Mouse (Mus musculus) limb, embryonic 10.5 days (tissue): ENCODE results near the gene Fam114a1. TPM values are rescaled to one million over a fixed set of nuclear protein-coding genes. Genes with fewer than 3 reads are reported as not detected.

Experiments used
- DNase-seq: peaks from one replicate; pipeline ENCODE4 v3.0.0-alpha.2; 2017; ENCODE audit warnings: low spot score
- H3K27ac ChIP-seq: fragments of 300-500 bp; sonication (generic); 2 replicates; pipeline ENCODE4 v1.5.1; 2016; ENCODE audit warnings: mild to moderate bottlenecking
- H3K27me3 ChIP-seq: fragments of 300-500 bp; sonication (generic); 2 replicates; pipeline ENCODE4 v1.6.1; 2016; ENCODE audit warnings: low read depth, mild to moderate bottlenecking; ENCODE audit not compliant: poor library complexity, severe bottlenecking
- H3K36me3 ChIP-seq: fragments of 300-500 bp; sonication (generic); 2 replicates; pipeline ENCODE4 v1.6.1; 2016; ENCODE audit warnings: mild to moderate bottlenecking, moderate library complexity
- H3K4me1 ChIP-seq: fragments of 300-500 bp; sonication (generic); 2 replicates; pipeline ENCODE4 v1.6.1; 2016
- H3K4me3 ChIP-seq: fragments of 300-500 bp; sonication (generic); 2 replicates; pipeline ENCODE4 v1.5.1; 2016; ENCODE audit warnings: mild to moderate bottlenecking, moderate library complexity
- H3K9me3 ChIP-seq: fragments of 300-500 bp; sonication (generic); replicated peaks from 2 replicates; pipeline ENCODE4 v1.6.1; 2016; ENCODE audit warnings: mild to moderate bottlenecking
- WGBS: fragments of 180-500 bp; shearing (Covaris S2); methylation state at CpG from one replicate; pipeline ENCODE4 v1.1.7; 2016; 5-methylcytosine and 5-hydroxymethylcytosine counted together
- polyA plus RNA-seq: library from polyadenylated mRNA; unstranded; fragments of >200 nt; fragmentation: Nextera tagmentation; extraction: Ambion mirVana; gene quantifications from 2 replicates; pipeline ENCODE4 v1.2.1, GENCODE M21; 2016

Gene Fam114a1
- 12.5 and 18.3 TPM in 2 replicates for polyA plus RNA-seq

GRCm38 (mm10) chr5:64969861-64970771, at the start of gene Fam114a1:
Gene Fam114a1 (plus strand): TSS chr5:64970071.
- under 1% methylated on average over 68 of the region's 68 CpGs for WGBS

GRCm38 (mm10) chr5:64922891-64923381, 46.9 kb upstream of the Fam114a1 start:
- peak; percentile 15 for DNase-seq
- no peaks in the 10 kb centered on the region for H3K9me3 ChIP-seq
- H3K4me1 ChIP-seq: no peaks in the 10 kb centered on the region
- no peaks in the 10 kb centered on the region for H3K36me3 ChIP-seq
- H3K27ac ChIP-seq: no peak overlapping the region
- WGBS: 91% methylated on average over 5 of the region's 5 CpGs
- no peak overlapping the region for H3K4me3 ChIP-seq
- H3K27me3 ChIP-seq: no peaks in the 10 kb centered on the region

More at GRCm38 (mm10) chr5:64969861-64970771, at the start of gene Fam114a1:
- DNase-seq: peak; percentile 83
- H3K27ac ChIP-seq: peak within 1 kb of the TSS; percentile 89
- peaks cover 6% of the 10 kb centered on the region; the same call in 1 of the 2 replicates for H3K27me3 ChIP-seq
- H3K9me3 ChIP-seq: no peaks in the 10 kb centered on the region
- H3K4me1 ChIP-seq: peaks cover 20% of the 10 kb centered on the region
- H3K4me3 ChIP-seq: peak within 1 kb of the TSS; percentile 80
- H3K36me3 ChIP-seq: no peaks in the 10 kb centered on the region

GRCm38 (mm10) chr5:64932215-64932614, 37.7 kb upstream of the Fam114a1 start:
- Histone ChIP-seq H3K4me3 (no peak overlapping the region), H3K27me3 (no peaks in the 10 kb centered on the region), H3K27ac (no peak overlapping the region), H3K9me3 (no peaks in the 10 kb centered on the region), H3K4me1 (no peaks in the 10 kb centered on the region), H3K36me3 (no peaks in the 10 kb centered on the region)
- WGBS: 71% methylated on average over 3 of the region's 3 CpGs
- no peak for DNase-seq

- Histone ChIP-seq H3K27ac (no peak overlapping the region), H3K4me1 (no peaks in the 10 kb centered on the region), H3K9me3 (no peaks in the 10 kb centered on the region), H3K27me3 (no peaks in the 10 kb centered on the region), H3K36me3 (no peaks in the 10 kb centered on the region), H3K4me3 (no peak overlapping the region)
- 91% methylated on average over 15 of the region's 15 CpGs for WGBS
- no peak for DNase-seq
These were observed 37.1 kb upstream of the Fam114a1 start for GRCm38 (mm10) chr5:64932775-64933174.

- Histone ChIP-seq H3K27ac (no peak overlapping the region), H3K9me3 (no peaks in the 10 kb centered on the region), H3K4me3 (no peak overlapping the region), H3K27me3 (no peaks in the 10 kb centered on the region), H3K4me1 (no peaks in the 10 kb centered on the region), H3K36me3 (no peaks in the 10 kb centered on the region)
- WGBS: 91% methylated on average over 5 of the region's 5 CpGs
- DNase-seq: no peak
These were observed 18.4 kb upstream of the Fam114a1 start for GRCm38 (mm10) chr5:64951486-64951885.

GRCm38 (mm10) chr5:64954931-64955330, 14.9 kb upstream of the Fam114a1 start:
- no peaks in the 10 kb centered on the region for H3K36me3 ChIP-seq
- no peak overlapping the region for H3K27ac ChIP-seq
- 80% methylated on average over 8 of the region's 8 CpGs for WGBS
- DNase-seq: no peak
- no peaks in the 10 kb centered on the region for H3K27me3 ChIP-seq
- no peak overlapping the region for H3K4me3 ChIP-seq
- H3K4me1 ChIP-seq: no peaks in the 10 kb centered on the region
- H3K9me3 ChIP-seq: no peaks in the 10 kb centered on the region

GRCm38 (mm10) chr5:64958991-64959842, 10.7 kb upstream of the Fam114a1 start:
- Histone ChIP-seq H3K36me3 (no peaks in the 10 kb centered on the region), H3K9me3 (no peaks in the 10 kb centered on the region), H3K4me3 (no peak overlapping the region), H3K27me3 (no peaks in the 10 kb centered on the region), H3K4me1 (no peaks in the 10 kb centered on the region), H3K27ac (no peak overlapping the region)
- 88% methylated on average over 22 of the region's 22 CpGs for WGBS
- no peak for DNase-seq

GRCm38 (mm10) chr5:64959843-64960230, 10.0 kb upstream of the Fam114a1 start, which contains the start of gene Tlr6:
Gene Tlr6 (minus strand): TSS chr5:64960097.
- no peaks in the 10 kb centered on the region for H3K9me3 ChIP-seq
- H3K36me3 ChIP-seq: no peaks in the 10 kb centered on the region
- H3K27ac ChIP-seq: no peak within 1 kb of the TSS
- WGBS: 86% methylated on average over 13 of the region's 13 CpGs
- H3K27me3 ChIP-seq: no peaks in the 10 kb centered on the region
- no peak for DNase-seq
- H3K4me1 ChIP-seq: no peaks in the 10 kb centered on the region
- H3K4me3 ChIP-seq: no peak within 1 kb of the TSS

- no peak overlapping the region for H3K27ac ChIP-seq
- 92% methylated on average over 13 of the region's 13 CpGs for WGBS
- DNase-seq: no peak
- no peaks in the 10 kb centered on the region for H3K4me1 ChIP-seq
- H3K27me3 ChIP-seq: no peaks in the 10 kb centered on the region
- no peak overlapping the region for H3K4me3 ChIP-seq
- H3K9me3 ChIP-seq: no peaks in the 10 kb centered on the region
- H3K36me3 ChIP-seq: no peaks in the 10 kb centered on the region
These were observed 8.9 kb upstream of the Fam114a1 start for GRCm38 (mm10) chr5:64960857-64961391.

GRCm38 (mm10) chr5:64963271-64963670, 6.6 kb upstream of the Fam114a1 start:
- Histone ChIP-seq H3K9me3 (no peaks in the 10 kb centered on the region), H3K4me3 (no peak overlapping the region), H3K36me3 (no peaks in the 10 kb centered on the region), H3K4me1 (no peaks in the 10 kb centered on the region), H3K27ac (no peak overlapping the region), H3K27me3 (no peaks in the 10 kb centered on the region)
- DNase-seq: no peak
- 82% methylated on average over 5 of the region's 5 CpGs for WGBS

GRCm38 (mm10) chr5:64963735-64964134, 6.1 kb upstream of the Fam114a1 start:
- no peak for DNase-seq
- no peak overlapping the region for H3K27ac ChIP-seq
- H3K27me3 ChIP-seq: no peaks in the 10 kb centered on the region
- WGBS: 92% methylated on average over 3 of the region's 3 CpGs
- H3K9me3 ChIP-seq: no peaks in the 10 kb centered on the region
- no peaks in the 10 kb centered on the region for H3K4me1 ChIP-seq
- no peak overlapping the region for H3K4me3 ChIP-seq
- no peaks in the 10 kb centered on the region for H3K36me3 ChIP-seq

- no peaks in the 10 kb centered on the region for H3K9me3 ChIP-seq
- peak; percentile 53 for DNase-seq
- peaks cover 20% of the 10 kb centered on the region for H3K4me1 ChIP-seq
- peak overlapping the region; percentile 89 for H3K27ac ChIP-seq
- 4% methylated on average over 14 of the region's 14 CpGs for WGBS
- H3K4me3 ChIP-seq: peak overlapping the region; percentile 80
- peaks cover 6% of the 10 kb centered on the region; the same call in 1 of the 2 replicates for H3K27me3 ChIP-seq
- H3K36me3 ChIP-seq: no peaks in the 10 kb centered on the region
These were observed 660 bp upstream of the Fam114a1 start for GRCm38 (mm10) chr5:64968961-64969860.
